Mouse (Mus musculus): ENCODE measurements at regions not wholly inside any gene's neighbourhood (a gene's known extent, or its start where the extent isn't known, plus 50 kb on each side); places are given as distances from the start of the nearest gene placed in this dataset.

DNA sequence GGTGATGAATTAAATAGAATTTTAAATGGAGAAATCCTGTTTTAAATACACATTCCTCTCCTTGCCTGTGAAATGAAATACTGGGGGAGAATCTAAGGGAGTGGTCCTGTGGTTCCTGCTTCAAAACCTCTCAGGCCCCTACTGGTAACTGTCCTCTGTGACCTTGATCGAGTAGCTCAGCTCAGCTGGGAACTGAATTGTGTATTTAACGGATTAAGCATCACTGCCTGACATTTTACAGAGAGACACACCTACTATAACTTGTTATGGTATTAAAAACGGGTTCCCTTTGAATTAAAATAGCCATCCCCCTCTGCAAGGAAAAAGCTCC, 203.2 kb upstream of the Chl1 start:
- no peak for TF ChIP-seq POLR2A (IDR thresholded peaks at IDR 0.05; ENCODE audit: control insufficient read depth, low read depth, low read length)
- TF ChIP-seq CTCF (IDR thresholded peaks at IDR 0.05; ENCODE audit: control insufficient read depth, insufficient read depth, insufficient replicate concordance, low read depth, low read length), result no peak

All from testis, adult 2 months (tissue).